Mouse (Mus musculus): ENCODE results near the gene Smim4. TPM values are rescaled to one million over a fixed set of nuclear protein-coding genes. Genes with fewer than 3 reads are reported as not detected.

The Smim4 gene
- polyA plus RNA-seq, 1 experiment, result 90.6 TPM

DNA sequence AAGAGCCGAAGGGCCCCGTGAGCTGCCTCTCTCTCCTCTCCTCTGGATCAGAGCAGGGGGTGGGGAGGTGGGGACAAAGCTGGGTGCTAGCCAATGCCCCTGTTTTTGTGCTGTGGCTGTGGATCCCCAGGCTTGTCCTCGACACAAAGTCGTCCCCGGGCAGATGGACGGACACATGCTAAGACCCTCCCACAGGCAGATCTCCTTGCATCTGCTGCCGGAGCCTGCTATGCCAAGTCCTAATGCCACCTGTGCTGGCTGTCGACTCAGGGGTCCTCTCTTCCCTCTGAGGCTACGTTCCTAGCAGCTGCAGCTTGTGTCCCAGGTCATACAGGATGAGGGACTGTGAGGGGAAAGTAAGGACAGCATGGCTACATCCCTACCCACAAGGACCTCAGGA, 38.1 kb upstream of the Smim4 start:
- Histone ChIP-seq H3K4me3 (ENCODE audit: insufficient read depth, low read length) (peak overlapping the region; percentile 46), H3K27ac (ENCODE audit: insufficient read depth, low read depth, low read length) (peak overlapping the region; percentile 96), H3K4me1 (ENCODE audit: control insufficient read depth, insufficient read depth, low read length) (peaks cover 88% of the 10 kb centered on the region)
- TF ChIP-seq POLR2A (IDR thresholded peaks at IDR 0.05; ENCODE audit: borderline replicate concordance, low read depth, low read length) (no peak), CTCF (IDR thresholded peaks at IDR 0.05; ENCODE audit: low read depth, low read length) (no peak)

DNA sequence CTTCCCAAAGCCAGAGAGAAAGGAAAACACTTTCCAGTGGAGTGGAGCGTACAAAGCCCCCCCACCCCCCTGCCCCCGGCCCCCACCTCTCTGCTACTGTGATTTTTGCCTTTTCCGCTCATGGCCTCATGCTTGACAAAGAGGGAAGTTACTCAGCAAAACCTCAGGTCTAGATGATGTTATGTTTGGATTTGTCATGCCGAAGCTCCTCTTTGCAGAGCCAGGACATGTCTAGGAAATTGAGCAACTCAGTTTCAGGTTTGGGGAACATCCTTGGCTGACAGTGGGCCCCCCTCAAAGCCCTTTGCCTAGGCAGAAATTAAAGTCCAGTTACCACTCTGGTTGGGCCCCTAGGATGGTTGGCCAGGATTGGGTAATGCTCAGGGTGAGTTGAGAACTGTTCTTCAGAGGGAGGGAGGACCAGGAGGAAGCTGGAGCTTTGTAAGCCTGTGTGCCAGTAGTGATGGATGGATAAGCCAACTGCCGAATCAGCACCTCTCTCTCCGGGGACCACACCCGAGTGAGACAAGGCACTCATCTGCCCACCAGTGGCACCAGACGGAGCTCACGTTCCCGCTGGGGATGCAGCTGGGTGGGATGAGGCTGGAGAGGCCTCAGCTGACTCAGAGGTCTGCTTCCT, 37.4 kb upstream of the Smim4 start:
- peaks cover 88% of the 10 kb centered on the region for H3K4me1 ChIP-seq (ENCODE audit: control insufficient read depth, insufficient read depth, low read length)
- TF ChIP-seq POLR2A (IDR thresholded peaks at IDR 0.05; ENCODE audit: borderline replicate concordance, low read depth, low read length) (no peak), CTCF (IDR thresholded peaks at IDR 0.05; ENCODE audit: low read depth, low read length) (no peak)
- peak overlapping the region; percentile 96 for H3K27ac ChIP-seq (ENCODE audit: insufficient read depth, low read depth, low read length)
- peak overlapping the region; percentile 46 for H3K4me3 ChIP-seq (ENCODE audit: insufficient read depth, low read length)

DNA sequence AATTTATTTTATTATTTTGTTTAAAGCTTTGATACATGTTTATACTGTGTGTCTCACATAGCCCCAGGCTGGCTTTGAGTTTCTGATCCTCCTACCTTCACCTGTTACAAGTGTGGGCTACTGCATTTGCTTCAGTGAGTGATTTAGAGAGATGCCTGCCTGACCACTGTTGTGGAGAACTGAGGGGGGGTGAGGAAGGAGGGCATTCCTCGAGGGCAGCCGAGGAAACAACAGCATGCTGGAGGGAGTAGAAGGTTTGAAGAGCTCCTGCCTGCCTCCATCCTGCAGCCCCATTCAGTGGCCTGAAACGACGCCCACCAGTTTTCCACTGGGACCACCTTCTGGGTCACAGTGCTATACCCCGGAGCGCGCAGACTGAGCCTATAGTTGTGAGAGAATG, 36.7 kb upstream of the Smim4 start:
- Histone ChIP-seq H3K27ac (ENCODE audit: insufficient read depth, low read depth, low read length) (peak overlapping the region; percentile 91), H3K4me3 (ENCODE audit: insufficient read depth, low read length) (no peak overlapping the region), H3K4me1 (ENCODE audit: control insufficient read depth, insufficient read depth, low read length) (peaks cover 82% of the 10 kb centered on the region)
- no peak for TF ChIP-seq CTCF (IDR thresholded peaks at IDR 0.05; ENCODE audit: low read depth, low read length)

- H3K4me3 ChIP-seq (ENCODE audit: insufficient read depth, low read length), result no peak overlapping the region
- H3K27ac ChIP-seq (ENCODE audit: insufficient read depth, low read depth, low read length), result peak overlapping the region; percentile 91
- TF ChIP-seq CTCF (IDR thresholded peaks at IDR 0.05; ENCODE audit: low read depth, low read length), result no peak
- TF ChIP-seq POLR2A (IDR thresholded peaks at IDR 0.05; ENCODE audit: borderline replicate concordance, low read depth, low read length), result no peak
- peaks cover 77% of the 10 kb centered on the region for H3K4me1 ChIP-seq (ENCODE audit: control insufficient read depth, insufficient read depth, low read length)
Observed at GRCm38 (mm10) chr14:31165010-31165409, 36.3 kb upstream of the Smim4 start.

DNA sequence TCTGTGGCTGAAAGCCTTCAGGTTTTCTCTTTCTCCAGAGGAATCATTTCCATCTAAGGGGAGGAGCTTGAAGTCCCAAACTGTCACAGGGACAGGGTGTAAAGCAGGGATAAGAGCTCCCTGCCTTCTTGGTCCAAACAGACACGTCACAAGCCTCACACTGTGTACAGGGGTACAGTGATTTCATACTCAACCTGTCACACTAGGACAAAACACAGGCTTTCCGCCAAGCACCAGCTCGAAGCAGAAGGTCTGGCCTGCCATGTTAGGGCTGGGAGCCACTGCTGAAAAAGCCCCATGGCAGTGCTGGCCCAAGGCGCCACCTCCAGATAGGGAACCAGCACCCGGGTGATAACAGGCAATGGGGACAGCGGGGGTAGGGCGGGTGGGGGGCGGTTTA, 35.3 kb upstream of the Smim4 start:
- TF ChIP-seq CTCF (IDR thresholded peaks at IDR 0.05; ENCODE audit: low read depth, low read length), result no peak
- no peak for TF ChIP-seq POLR2A (IDR thresholded peaks at IDR 0.05; ENCODE audit: borderline replicate concordance, low read depth, low read length)
- Histone ChIP-seq H3K4me3 (ENCODE audit: insufficient read depth, low read length) (no peak overlapping the region), H3K27ac (ENCODE audit: insufficient read depth, low read depth, low read length) (peak overlapping the region; percentile 29), H3K4me1 (ENCODE audit: control insufficient read depth, insufficient read depth, low read length) (peaks cover 73% of the 10 kb centered on the region)

- Histone ChIP-seq H3K27ac (ENCODE audit: insufficient read depth, low read depth, low read length) (no peak overlapping the region), H3K4me3 (ENCODE audit: insufficient read depth, low read length) (peak overlapping the region; percentile 62), H3K4me1 (ENCODE audit: control insufficient read depth, insufficient read depth, low read length) (peaks cover 66% of the 10 kb centered on the region)
- no peak for TF ChIP-seq POLR2A (IDR thresholded peaks at IDR 0.05; ENCODE audit: borderline replicate concordance, low read depth, low read length)
- TF ChIP-seq CTCF (IDR thresholded peaks at IDR 0.05; ENCODE audit: low read depth, low read length), result no peak
Observed at GRCm38 (mm10) chr14:31161638-31162037, 32.9 kb upstream of the Smim4 start.

GRCm38 (mm10) chr14:31161191-31161590, 32.4 kb upstream of the Smim4 start:
- Histone ChIP-seq H3K27ac (ENCODE audit: insufficient read depth, low read depth, low read length) (peak overlapping the region; percentile 71), H3K4me1 (ENCODE audit: control insufficient read depth, insufficient read depth, low read length) (peaks cover 63% of the 10 kb centered on the region), H3K4me3 (ENCODE audit: insufficient read depth, low read length) (peak overlapping the region; percentile 62)
- TF ChIP-seq CTCF (IDR thresholded peaks at IDR 0.05; ENCODE audit: low read depth, low read length), result no peak
- TF ChIP-seq POLR2A (IDR thresholded peaks at IDR 0.05; ENCODE audit: borderline replicate concordance, low read depth, low read length), result no peak

GRCm38 (mm10) chr14:31160196-31161150, 31.7 kb upstream of the Smim4 start:
- TF ChIP-seq CTCF (IDR thresholded peaks at IDR 0.05; ENCODE audit: low read depth, low read length) (no peak), POLR2A (IDR thresholded peaks at IDR 0.05; ENCODE audit: borderline replicate concordance, low read depth, low read length) (no peak)
- peak overlapping the region; percentile 71 for H3K27ac ChIP-seq (ENCODE audit: insufficient read depth, low read depth, low read length)
- H3K4me1 ChIP-seq (ENCODE audit: control insufficient read depth, insufficient read depth, low read length), result peaks cover 60% of the 10 kb centered on the region
- H3K4me3 ChIP-seq (ENCODE audit: insufficient read depth, low read length), result peak overlapping the region; percentile 62

GRCm38 (mm10) chr14:31145694-31146093, 16.9 kb upstream of the Smim4 start:
- Histone ChIP-seq H3K4me1 (ENCODE audit: control insufficient read depth, insufficient read depth, low read length) (no peaks in the 10 kb centered on the region), H3K4me3 (ENCODE audit: insufficient read depth, low read length) (no peak overlapping the region), H3K27ac (ENCODE audit: insufficient read depth, low read depth, low read length) (no peak overlapping the region)
- TF ChIP-seq CTCF (IDR thresholded peaks at IDR 0.05; ENCODE audit: low read depth, low read length) (no peak), POLR2A (IDR thresholded peaks at IDR 0.05; ENCODE audit: borderline replicate concordance, low read depth, low read length) (no peak)

DNA sequence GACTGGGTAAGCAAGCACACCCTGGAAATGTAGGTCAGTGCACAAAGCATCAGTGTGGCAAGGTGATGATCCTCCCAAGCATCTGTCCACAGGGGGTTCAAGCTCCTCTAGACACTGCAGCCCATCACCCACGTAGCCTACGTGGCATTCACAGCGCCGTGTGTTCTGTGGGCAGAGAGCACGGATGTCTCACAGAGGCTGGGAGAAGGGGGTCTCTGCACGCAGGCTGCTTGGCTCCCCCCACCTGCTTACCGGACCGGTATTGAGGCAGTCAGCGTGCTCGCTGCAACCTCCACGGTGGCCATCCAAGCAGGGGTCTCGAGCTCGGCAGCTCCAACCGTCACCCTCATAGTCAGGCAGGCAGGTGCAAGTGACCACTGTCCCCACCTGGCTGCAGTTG, 12.3 kb upstream of the Smim4 start:
- H3K4me3 ChIP-seq (ENCODE audit: insufficient read depth, low read length), result no peak overlapping the region
- TF ChIP-seq CTCF (IDR thresholded peaks at IDR 0.05; ENCODE audit: low read depth, low read length) (no peak), POLR2A (IDR thresholded peaks at IDR 0.05; ENCODE audit: borderline replicate concordance, low read depth, low read length) (no peak)
- H3K4me1 ChIP-seq (ENCODE audit: control insufficient read depth, insufficient read depth, low read length), result no peaks in the 10 kb centered on the region

More for the DNA sequence above, 12.3 kb upstream of the Smim4 start:
- H3K27ac ChIP-seq (ENCODE audit: insufficient read depth, low read depth, low read length), result no peak overlapping the region
